ENCODE assay signal across 13 mouse cellular contexts in the genomic region with DNA sequence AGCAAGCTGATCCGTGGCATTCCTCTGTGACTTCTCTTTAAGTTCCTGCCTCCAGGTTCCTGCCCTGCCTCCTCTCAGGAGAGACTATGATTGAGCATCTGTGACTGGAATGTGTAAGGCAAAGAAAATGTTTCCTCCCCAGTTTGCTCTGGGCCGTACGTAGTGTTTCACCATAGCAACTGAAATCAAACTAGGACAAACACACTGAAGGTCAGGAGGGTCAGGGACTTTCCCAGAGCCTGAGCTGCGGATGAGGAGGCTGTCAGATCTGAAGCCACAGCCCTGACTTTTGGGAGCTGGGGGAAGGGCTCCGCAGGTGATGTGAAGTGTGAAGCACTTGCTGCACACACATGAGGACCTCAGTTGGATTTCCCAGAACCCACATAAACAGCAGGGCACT. TPM values are rescaled to one million over a fixed set of nuclear protein-coding genes. Genes with fewer than 3 reads are reported as not detected.
A peak's percentile ranks its signal among the peaks of the same experiment; 100 is the strongest.
DNase-seq lines count a peak whose midpoint lies in the region; ATAC-seq and TF ChIP-seq lines count a peak whose summit lies in the region.
"Had no signal": no experiment of that assay in that cellular context is flagged by ENCODE, and none has a peak within 500 bp of the region (broad histone marks: within the 10 kb centered on the region; RNA-seq: fewer than 3 reads in every experiment).

No protein-coding gene starts in this region.

- no peak overlapping the region for H3K4me3 ChIP-seq in hindbrain, embryonic 11.5 days (ENCODE audit: low read depth, low read length)
- H3K4me3 ChIP-seq in hindbrain, postnatal 0 days (ENCODE audit: low read length) = no peak overlapping the region
- H3K4me3 ChIP-seq: hindbrain, embryonic 10.5 days; left cerebral cortex, adult 2 months had no signal

- H3K9ac ChIP-seq in hindbrain, embryonic 11.5 days (ENCODE audit: low read depth, low read length) = no peak overlapping the region
- H3K9ac ChIP-seq in hindbrain, postnatal 0 days (replicated peaks; ENCODE audit: low read length) = no peak overlapping the region

- no peak overlapping the region for H3K27ac ChIP-seq in hindbrain, embryonic 11.5 days (ENCODE audit: low read depth, low read length)
- H3K27ac ChIP-seq in hindbrain, postnatal 0 days = no peak overlapping the region
- H3K27ac ChIP-seq: hindbrain, embryonic 10.5 days; left cerebral cortex, adult 2 months had no signal

- intact Hi-C loops in left cerebral cortex, postnatal 14 days (cut with DNase I) = no loop called here

- ATAC-seq in hindbrain, embryonic 11.5 days (ENCODE audit: low FRiP score) = no peak
- ATAC-seq in hindbrain, postnatal 0 days = no peak
- peak; percentile 95 for ATAC-seq in inflammation-experienced regulatory T-cells, adult 6 months
- ATAC-seq: forebrain, embryonic 14.5 days had no signal

- H3K4me2 ChIP-seq in hindbrain, embryonic 11.5 days (replicated peaks; ENCODE audit: low read depth, low read length) = no peak overlapping the region
- no peak overlapping the region for H3K4me2 ChIP-seq in hindbrain, postnatal 0 days (ENCODE audit: low read depth, low read length)

- no peaks in the 10 kb centered on the region for H3K36me3 ChIP-seq in hindbrain, embryonic 11.5 days (ENCODE audit: control insufficient read depth, insufficient read depth, low read length)
- H3K36me3 ChIP-seq in hindbrain, postnatal 0 days (ENCODE audit: insufficient read depth, low read length) = no peaks in the 10 kb centered on the region
- H3K36me3 ChIP-seq: hindbrain, embryonic 10.5 days had no signal

- H3K4me1 ChIP-seq in hindbrain, embryonic 11.5 days (replicated peaks; ENCODE audit: control insufficient read depth, insufficient read depth, low read length) = peaks cover 6% of the 10 kb centered on the region
- peaks cover 4% of the 10 kb centered on the region; the same call in 1 of the 2 replicates for H3K4me1 ChIP-seq in hindbrain, postnatal 0 days (ENCODE audit: insufficient read depth, low read length)

- 25% methylated on average over 5 of the region's 5 CpGs for WGBS in hindbrain, embryonic 11.5 days
- WGBS in hindbrain, postnatal 0 days = 43% methylated on average over 5 of the region's 5 CpGs

- no peaks in the 10 kb centered on the region for H3K27me3 ChIP-seq in hindbrain, embryonic 11.5 days (ENCODE audit: control insufficient read depth, insufficient read depth, low read length)
- no peaks in the 10 kb centered on the region for H3K27me3 ChIP-seq in hindbrain, postnatal 0 days (ENCODE audit: insufficient read depth, low read length)

- TF ChIP-seq CTCF in hindbrain, postnatal 0 days (IDR thresholded peaks at IDR 0.05; ENCODE audit: low read depth) = no peak

- DNase-seq in hindbrain, embryonic 11.5 days (ENCODE audit: low spot score) = peak; percentile 27
- DNase-seq in hindbrain, postnatal 0 days (ENCODE audit: low spot score) = no peak
- peak; percentile 46 for DNase-seq in R1 (ENCODE audit: low read depth, low spot score)
- DNase-seq in mesoderm, embryonic 11.5 days (ENCODE audit: low read depth, low spot score) = peak; percentile 83
- no peak for DNase-seq in ovary, postnatal 36 days (ENCODE audit: low spot score)
- no peak for DNase-seq in urinary bladder, postnatal 4 days (ENCODE audit: low spot score in 2 of 2)
- DNase-seq in left cerebral cortex, postnatal 14 days (ENCODE audit: low spot score in 2 of 2) = no peak
- DNase-seq: cerebellum, adult 9-10 months; retina, postnatal 1 day had no signal

- H3K9me3 ChIP-seq in hindbrain, embryonic 11.5 days (ENCODE audit: control insufficient read depth, low read length) = no peaks in the 10 kb centered on the region
- H3K9me3 ChIP-seq in hindbrain, postnatal 0 days (ENCODE audit: low read length) = no peaks in the 10 kb centered on the region
- H3K9me3 ChIP-seq: hindbrain, embryonic 10.5 days had no signal

RNA-seq across cellular contexts. Expression of gene Fam110a, which starts 20.7 kb away (rescaled TPM):
- polyA plus RNA-seq in hindbrain, embryonic 11.5 days (2014; fragmentation: Nextera tagmentation; extraction: Ambion mirVana) = 87.1 and 87.5 TPM in 2 replicates
- total RNA-seq in hindbrain, postnatal 0 days (2014; rRNA removed) = 25.4 and 27.3 TPM in 2 replicates
- polyA plus RNA-seq in hindbrain, postnatal 0 days (2015; fragmentation: Nextera tagmentation; extraction: Ambion mirVana) = 35.8 and 36.5 TPM in 2 replicates
- polyA plus RNA-seq in inflammation-experienced regulatory T-cells, adult 6 months (2017; shearing (Covaris generic)) = 10 to 100 TPM; 16.4 to 27.4 (median 18.3) TPM
- total RNA-seq in left cerebral cortex, postnatal 14 days (2021) = 1 to 10 TPM; 5.0 to 6.8 TPM

RNA-seq across cellular contexts. Expression of gene Slc52a3, which starts 37.0 kb away (rescaled TPM):
- polyA plus RNA-seq in hindbrain, embryonic 11.5 days (2014; fragmentation: Nextera tagmentation; extraction: Ambion mirVana) = 0.56 and 0.73 TPM in 2 replicates
- total RNA-seq in hindbrain, postnatal 0 days (2014; rRNA removed) = 2.7 and 3.1 TPM in 2 replicates
- polyA plus RNA-seq in hindbrain, postnatal 0 days (2015; fragmentation: Nextera tagmentation; extraction: Ambion mirVana) = 2.6 and 2.7 TPM in 2 replicates
- 10 to 100 TPM in 1 of 3 experiments, 1 to 10 TPM in 2; 5.3 to 16.5 (median 8.9) TPM for polyA plus RNA-seq in inflammation-experienced regulatory T-cells, adult 6 months (2017; shearing (Covaris generic))
- 1 to 10 TPM; 3.8 to 3.9 TPM for total RNA-seq in left cerebral cortex, postnatal 14 days (2021)

RNA-seq across cellular contexts. Expression of gene Angpt4, which starts 48.3 kb away (rescaled TPM):
- polyA plus RNA-seq in hindbrain, embryonic 11.5 days (2014; fragmentation: Nextera tagmentation; extraction: Ambion mirVana) = 0.14 and 0.23 TPM in 2 replicates
- 0.10 and 0.14 TPM in 2 replicates for total RNA-seq in hindbrain, postnatal 0 days (2014; rRNA removed)
- 0.28 and 0.29 TPM in 2 replicates for polyA plus RNA-seq in hindbrain, postnatal 0 days (2015; fragmentation: Nextera tagmentation; extraction: Ambion mirVana)
- not detected for polyA plus RNA-seq in inflammation-experienced regulatory T-cells, adult 6 months (2017; shearing (Covaris generic))
- under 1 TPM; 0.20 to 0.23 TPM for total RNA-seq in left cerebral cortex, postnatal 14 days (2021)
- total RNA-seq: left cerebral cortex, adult 2 months had no signal
- polyA plus RNA-seq: forebrain, embryonic 14.5 days had no signal

Comparison
In these comparisons a context has a peak if more than half of its experiments do, and no peak if none do; other contexts are left out.
1. DNase-seq: peak in hindbrain, embryonic 11.5 days (single experiment), R1 (single experiment) and mesoderm, embryonic 11.5 days (single experiment); none in hindbrain, postnatal 0 days (single experiment), ovary, postnatal 36 days (single experiment), urinary bladder, postnatal 4 days (0 of 2) and left cerebral cortex, postnatal 14 days (0 of 2).